Mouse (Mus musculus) stomach, embryonic 15.5 days (tissue): ENCODE results near the gene Rhbdf2. TPM values are rescaled to one million over a fixed set of nuclear protein-coding genes. Genes with fewer than 3 reads are reported as not detected.

ENCODE experiments used
- ATAC-seq: fragments of 200-750 bp; cut with Nextera tagmentation; 2 replicates; pipeline ENCODE4 v1.8.0; 2017; ENCODE audit warnings: low read depth, moderate number of reproducible peaks, moderate TSS enrichment; ENCODE audit not compliant: insufficient read depth, low FRiP score
- H3K27ac ChIP-seq: fragments of 300-500 bp; sonication (generic); 2 replicates; pipeline ENCODE4 v1.5.1; 2015; ENCODE audit warnings: mild to moderate bottlenecking, inconsistent platforms
- H3K27me3 ChIP-seq: fragments of 300-500 bp; sonication (generic); replicated peaks from 2 replicates; pipeline ENCODE4 v1.6.1; 2015; ENCODE audit warnings: inconsistent platforms
- H3K36me3 ChIP-seq: fragments of 300-500 bp; sonication (generic); 2 replicates; pipeline ENCODE4 v1.6.1; 2015; ENCODE audit warnings: inconsistent platforms
- H3K4me1 ChIP-seq: fragments of 300-500 bp; sonication (generic); 2 replicates; pipeline ENCODE4 v1.6.1; 2015; ENCODE audit warnings: inconsistent platforms
- H3K4me2 ChIP-seq: fragments of 300-500 bp; sonication (generic); 2 replicates; pipeline ENCODE4 v1.6.1; 2015; ENCODE audit warnings: mild to moderate bottlenecking, inconsistent platforms
- H3K4me3 ChIP-seq: fragments of 300-500 bp; sonication (generic); replicated peaks from 2 replicates; pipeline ENCODE4 v1.5.1; 2015; ENCODE audit warnings: inconsistent platforms
- H3K9ac ChIP-seq: fragments of 300-500 bp; sonication (generic); 2 replicates; pipeline ENCODE4 v1.6.1; 2015; ENCODE audit warnings: inconsistent platforms
- H3K9me3 ChIP-seq: fragments of 300-500 bp; sonication (generic); 2 replicates; pipeline ENCODE4 v1.6.1; 2016; ENCODE audit warnings: inconsistent platforms
- WGBS: fragments of 180-500 bp; shearing (Covaris S2); methylation state at CpG from one replicate; pipeline ENCODE4 v1.1.7; 2015; 5-methylcytosine and 5-hydroxymethylcytosine counted together
- polyA plus RNA-seq: library from polyadenylated mRNA; unstranded; fragments of >200 nt; fragmentation: Nextera tagmentation; extraction: Ambion mirVana; gene quantifications from 2 replicates; pipeline ENCODE4 v1.2.1, GENCODE M21; 2015

The Rhbdf2 gene
- polyA plus RNA-seq, 1 experiment from 2014 or later, result 7.5 TPM

DNA sequence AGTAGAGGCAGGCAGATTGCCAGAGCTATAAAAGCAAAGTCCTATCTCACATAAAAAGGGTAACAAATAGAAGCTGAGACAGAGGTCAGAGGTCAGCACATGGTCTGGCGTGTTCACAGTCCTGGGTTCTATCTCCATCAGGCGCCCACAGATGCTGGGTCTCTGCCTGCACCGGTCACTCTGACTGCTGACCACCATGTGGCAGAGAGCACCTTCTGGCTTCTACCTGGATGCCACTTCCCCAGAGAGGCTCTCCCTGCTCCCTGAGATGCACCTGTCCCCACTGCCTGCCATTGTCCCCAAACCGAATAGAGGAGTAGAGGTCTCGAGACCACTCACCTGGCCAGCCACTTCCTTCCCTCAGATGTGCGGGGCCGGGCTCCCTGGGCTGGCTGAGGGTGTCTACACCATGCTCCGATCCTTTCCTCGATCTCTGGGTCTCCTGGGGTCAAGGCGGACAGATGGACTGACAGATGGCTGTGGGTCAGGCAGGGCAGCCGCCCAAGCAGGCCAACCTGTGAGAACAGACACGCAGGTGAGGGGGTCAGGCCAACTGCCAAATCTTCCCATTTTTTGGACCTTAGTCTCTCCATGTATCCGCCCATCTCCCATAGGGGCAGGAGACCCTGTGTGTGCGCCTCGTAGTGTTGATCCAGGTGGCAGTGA, 16.7 kb downstream of the Rhbdf2 start:
- H3K36me3 ChIP-seq, result no peaks in the 10 kb centered on the region; the same call in 1 of the 2 replicates
- H3K27ac ChIP-seq, result no peak overlapping the region
- 84% methylated on average over 15 of the region's 15 CpGs for WGBS
- H3K4me1 ChIP-seq, result no peaks in the 10 kb centered on the region
- H3K9ac ChIP-seq, result no peak overlapping the region
- H3K4me2 ChIP-seq, result no peak overlapping the region
- H3K9me3 ChIP-seq, result no peaks in the 10 kb centered on the region
- ATAC-seq, result no peak
- H3K4me3 ChIP-seq, result no peak overlapping the region
- no peaks in the 10 kb centered on the region for H3K27me3 ChIP-seq

DNA sequence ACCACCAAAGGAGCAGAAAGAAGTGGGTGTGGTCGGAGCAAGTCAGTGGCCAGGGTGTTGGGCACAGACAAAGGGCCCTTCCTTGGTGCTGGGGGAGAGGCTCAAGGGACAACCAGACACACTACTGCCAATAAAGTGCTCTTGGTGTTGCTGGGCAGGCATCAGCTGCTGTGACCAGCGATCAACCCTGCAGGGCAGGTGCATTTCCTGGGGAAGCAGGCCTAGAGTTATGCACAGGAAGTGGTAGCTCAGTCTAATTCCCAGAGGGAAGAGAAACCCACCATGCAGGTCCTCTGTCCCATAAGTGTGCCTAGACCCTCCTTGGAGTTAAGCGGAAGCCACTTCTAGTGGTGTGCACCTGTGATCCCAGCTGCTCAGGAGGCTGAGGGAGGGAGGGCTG, 19.1 kb downstream of the Rhbdf2 start:
- no peaks in the 10 kb centered on the region; the same call in 1 of the 2 replicates for H3K36me3 ChIP-seq
- H3K9me3 ChIP-seq, result no peaks in the 10 kb centered on the region
- no peak overlapping the region for H3K4me3 ChIP-seq
- H3K4me1 ChIP-seq, result no peaks in the 10 kb centered on the region
- H3K27me3 ChIP-seq, result no peaks in the 10 kb centered on the region
- no peak overlapping the region for H3K9ac ChIP-seq
- H3K4me2 ChIP-seq, result no peak overlapping the region
- 91% methylated on average over 3 of the region's 3 CpGs for WGBS
- no peak overlapping the region for H3K27ac ChIP-seq
- ATAC-seq, result no peak

- peaks cover 3% of the 10 kb centered on the region; the same call in 1 of the 2 replicates for H3K36me3 ChIP-seq
- ATAC-seq, result no peak; the same call in 1 of the 2 replicates
- no peak overlapping the region for H3K4me2 ChIP-seq
- no peak overlapping the region for H3K9ac ChIP-seq
- no peaks in the 10 kb centered on the region for H3K27me3 ChIP-seq
- no peak overlapping the region for H3K27ac ChIP-seq
- H3K4me3 ChIP-seq, result no peak overlapping the region
- H3K9me3 ChIP-seq, result no peaks in the 10 kb centered on the region
- 88% methylated on average over 12 of the region's 12 CpGs for WGBS
- H3K4me1 ChIP-seq, result no peaks in the 10 kb centered on the region
Measured at GRCm38 (mm10) chr11:116604097-116604496, 22.7 kb downstream of the Rhbdf2 start.

GRCm38 (mm10) chr11:116603339-116603738, 23.5 kb downstream of the Rhbdf2 start:
- H3K36me3 ChIP-seq, result peaks cover 3% of the 10 kb centered on the region; the same call in 1 of the 2 replicates
- no peak overlapping the region for H3K4me2 ChIP-seq
- no peak overlapping the region for H3K27ac ChIP-seq
- ATAC-seq, result no peak
- 92% methylated on average over 10 of the region's 10 CpGs for WGBS
- H3K4me3 ChIP-seq, result no peak overlapping the region
- no peak overlapping the region for H3K9ac ChIP-seq
- no peaks in the 10 kb centered on the region for H3K9me3 ChIP-seq
- H3K27me3 ChIP-seq, result no peaks in the 10 kb centered on the region
- no peaks in the 10 kb centered on the region for H3K4me1 ChIP-seq

GRCm38 (mm10) chr11:116602043-116602442, 24.8 kb downstream of the Rhbdf2 start:
- Histone ChIP-seq H3K9ac (no peak overlapping the region), H3K9me3 (no peaks in the 10 kb centered on the region), H3K4me2 (no peak overlapping the region), H3K4me1 (no peaks in the 10 kb centered on the region), H3K27ac (no peak overlapping the region), H3K36me3 (peaks cover 3% of the 10 kb centered on the region; the same call in 1 of the 2 replicates), H3K27me3 (no peaks in the 10 kb centered on the region), H3K4me3 (no peak overlapping the region)
- WGBS, result 90% methylated on average over 8 of the region's 8 CpGs
- no peak for ATAC-seq

DNA sequence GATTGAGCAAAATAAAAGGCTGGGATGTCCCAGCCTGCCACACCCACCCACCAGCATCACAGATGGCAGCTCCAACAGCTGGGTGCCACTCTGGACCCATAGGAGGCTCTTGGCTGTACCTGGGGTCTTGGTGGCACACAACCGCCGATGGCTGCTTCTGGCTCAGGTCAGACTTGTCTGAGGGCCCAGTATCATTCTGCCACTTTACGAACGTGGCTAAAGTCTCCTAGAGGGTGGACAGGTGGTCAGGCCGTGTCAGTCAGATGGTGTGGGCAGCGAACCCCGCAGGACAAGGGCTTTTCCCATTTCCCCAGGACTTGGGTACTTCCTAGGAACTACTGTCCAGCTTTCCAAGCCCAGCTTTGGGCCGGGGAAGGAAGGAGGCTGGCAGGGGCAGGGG, 25.7 kb downstream of the Rhbdf2 start:
- Histone ChIP-seq H3K4me2 (no peak overlapping the region), H3K4me1 (no peaks in the 10 kb centered on the region), H3K9me3 (no peaks in the 10 kb centered on the region), H3K36me3 (peaks cover 3% of the 10 kb centered on the region; the same call in 1 of the 2 replicates), H3K4me3 (no peak overlapping the region), H3K27me3 (no peaks in the 10 kb centered on the region), H3K9ac (no peak overlapping the region), H3K27ac (no peak overlapping the region)
- no peak for ATAC-seq
- WGBS, result 93% methylated on average over 8 of the region's 8 CpGs

- Histone ChIP-seq H3K4me3 (no peak overlapping the region), H3K9ac (no peak overlapping the region), H3K27me3 (no peaks in the 10 kb centered on the region), H3K36me3 (peaks cover 3% of the 10 kb centered on the region; the same call in 1 of the 2 replicates), H3K4me2 (no peak overlapping the region), H3K9me3 (no peaks in the 10 kb centered on the region), H3K4me1 (no peaks in the 10 kb centered on the region), H3K27ac (no peak overlapping the region)
- no peak for ATAC-seq
- WGBS, result 94% methylated on average over 15 of the region's 15 CpGs
Measured at GRCm38 (mm10) chr11:116599230-116599629, 27.6 kb downstream of the Rhbdf2 start.

- no peaks in the 10 kb centered on the region for H3K27me3 ChIP-seq
- H3K27ac ChIP-seq, result no peak overlapping the region
- ATAC-seq, result no peak
- 90% methylated on average over 8 of the region's 8 CpGs for WGBS
- H3K9ac ChIP-seq, result no peak overlapping the region
- no peak overlapping the region for H3K4me2 ChIP-seq
- H3K4me3 ChIP-seq, result no peak overlapping the region
- H3K36me3 ChIP-seq, result 0 out of 2 replicates have a peak, but pooled peaks cover 3% of the 10 kb centered on the region
- no peaks in the 10 kb centered on the region for H3K9me3 ChIP-seq
- no peaks in the 10 kb centered on the region for H3K4me1 ChIP-seq
Measured at GRCm38 (mm10) chr11:116598193-116598592, 28.6 kb downstream of the Rhbdf2 start.

GRCm38 (mm10) chr11:116596766-116597165, 30.1 kb downstream of the Rhbdf2 start:
- no peaks in the 10 kb centered on the region for H3K27me3 ChIP-seq
- ATAC-seq, result no peak
- H3K36me3 ChIP-seq, result 0 out of 2 replicates have a peak, but pooled peaks cover 3% of the 10 kb centered on the region
- 88% methylated on average over 19 of the region's 19 CpGs for WGBS
- no peak overlapping the region for H3K4me3 ChIP-seq
- H3K9ac ChIP-seq, result no peak overlapping the region
- no peak overlapping the region for H3K4me2 ChIP-seq
- no peak overlapping the region for H3K27ac ChIP-seq
- H3K4me1 ChIP-seq, result no peaks in the 10 kb centered on the region
- no peaks in the 10 kb centered on the region for H3K9me3 ChIP-seq

- no peak overlapping the region for H3K27ac ChIP-seq
- no peaks in the 10 kb centered on the region for H3K36me3 ChIP-seq
- no peak overlapping the region for H3K4me3 ChIP-seq
- ATAC-seq, result no peak
- no peak overlapping the region for H3K4me2 ChIP-seq
- no peak overlapping the region for H3K9ac ChIP-seq
- 89% methylated on average over 4 of the region's 4 CpGs for WGBS
- H3K27me3 ChIP-seq, result no peaks in the 10 kb centered on the region
- H3K9me3 ChIP-seq, result no peaks in the 10 kb centered on the region
- no peaks in the 10 kb centered on the region for H3K4me1 ChIP-seq
Measured at GRCm38 (mm10) chr11:116593345-116593744, 33.5 kb downstream of the Rhbdf2 start.

DNA sequence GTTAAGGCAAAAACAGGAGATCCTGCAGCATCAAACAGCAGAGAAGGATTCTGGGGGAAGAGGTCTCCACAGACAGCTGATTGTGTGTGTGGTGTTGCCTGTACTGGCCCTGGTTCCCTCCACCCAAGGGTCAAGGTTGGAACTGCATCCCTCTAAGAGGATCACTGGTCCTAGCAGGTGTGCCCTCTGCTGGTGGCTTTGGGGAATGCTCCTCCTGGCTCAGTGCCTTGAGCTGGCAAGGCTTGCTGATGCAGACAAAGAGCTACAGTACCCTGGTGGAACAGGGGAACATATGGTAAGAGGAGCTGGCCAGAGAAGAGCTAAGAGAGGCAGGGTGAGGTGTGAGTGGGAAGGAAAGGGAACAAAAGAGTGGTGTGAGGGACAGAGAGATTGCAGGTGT, 34.4 kb downstream of the Rhbdf2 start:
- Histone ChIP-seq H3K4me1 (no peaks in the 10 kb centered on the region), H3K4me2 (no peak overlapping the region), H3K36me3 (no peaks in the 10 kb centered on the region), H3K27me3 (peaks cover 1% of the 10 kb centered on the region; the same call in 1 of the 2 replicates), H3K9ac (no peak overlapping the region), H3K4me3 (no peak overlapping the region), H3K9me3 (no peaks in the 10 kb centered on the region), H3K27ac (no peak overlapping the region)
- peak; percentile 75 for ATAC-seq

DNA sequence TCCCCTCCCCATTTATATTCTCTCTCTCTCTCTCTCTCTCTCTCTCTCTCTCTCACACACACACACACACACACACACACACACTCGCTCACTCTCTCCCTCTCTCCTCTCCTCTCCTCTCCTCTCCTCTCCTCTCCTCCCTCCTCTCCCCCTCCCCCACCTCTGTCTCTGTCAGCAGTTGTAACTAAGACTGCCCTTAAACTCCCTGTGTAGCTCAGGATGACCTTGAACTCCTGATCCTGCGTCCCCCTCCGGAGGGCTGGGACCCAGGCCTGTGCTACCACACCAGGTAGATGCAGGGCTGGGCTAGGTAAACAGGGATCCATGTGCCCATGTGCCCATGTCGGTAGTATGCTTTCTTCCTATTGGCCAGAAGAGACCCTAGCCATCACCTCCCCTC, 35.2 kb downstream of the Rhbdf2 start:
- no peak overlapping the region for H3K27ac ChIP-seq
- no peak overlapping the region for H3K4me2 ChIP-seq
- ATAC-seq, result no peak
- H3K9ac ChIP-seq, result no peak overlapping the region
- no peaks in the 10 kb centered on the region for H3K9me3 ChIP-seq
- H3K4me1 ChIP-seq, result peaks cover 5% of the 10 kb centered on the region; the same call in 1 of the 2 replicates
- peaks cover 7% of the 10 kb centered on the region; the same call in 1 of the 2 replicates for H3K27me3 ChIP-seq
- no peak overlapping the region for H3K4me3 ChIP-seq
- 71% methylated on average over 4 of the region's 4 CpGs for WGBS
- no peaks in the 10 kb centered on the region for H3K36me3 ChIP-seq
